ENCODE assay signal across 27 mouse cellular contexts in genomic region chr9:42296297-42296922, GRCm38 (mm10). TPM values are rescaled to one million over a fixed set of nuclear protein-coding genes. Genes with fewer than 3 reads are reported as not detected.
DNase-seq lines count a peak whose midpoint lies in the region; ATAC-seq and TF ChIP-seq lines count a peak whose summit lies in the region.
"Had no signal": no experiment of that assay in that cellular context is flagged by ENCODE, and none has a peak within 500 bp of the region (broad histone marks: within the 10 kb centered on the region; RNA-seq: fewer than 3 reads in every experiment).

No protein-coding gene starts in this region.

- peak; percentile 68 for ATAC-seq in megakaryocyte progenitor cell, adult 5-6 weeks (replicated peaks; ENCODE audit: poor library complexity)
- no peak for ATAC-seq in hindbrain, embryonic 11.5 days (ENCODE audit: low FRiP score)
- ATAC-seq in stomach, postnatal 0 days (ENCODE audit: low FRiP score, low TSS enrichment), result no peak
- ATAC-seq: CD4-positive, CD25-positive, alpha-beta regulatory T cell, adult 4 months; forebrain, embryonic 14.5 days; forebrain, postnatal 0 days; intestine, embryonic 15.5 days had no signal

- H3K79me2 ChIP-seq in heart, adult 2 months (replicated peaks; ENCODE audit: control insufficient read depth, insufficient read depth, low read length), result no peaks in the 10 kb centered on the region

- intact Hi-C loops in heart, adult 2 months (cut with DNase I), result no loop called here

- TF ChIP-seq POLR2A in heart, adult 2 months (IDR thresholded peaks at IDR 0.05; ENCODE audit: insufficient read depth, low read depth, low read length), result no peak
- no peak for TF ChIP-seq POLR2A in bone marrow, adult 2 months (IDR thresholded peaks at IDR 0.05; ENCODE audit: borderline replicate concordance, control insufficient read depth, low read depth, low read length)

- no peaks in the 10 kb centered on the region for H3K27me3 ChIP-seq in heart, embryonic 10.5 days (ENCODE audit: insufficient read depth, poor library complexity, severe bottlenecking)
- no peaks in the 10 kb centered on the region for H3K27me3 ChIP-seq in heart, adult 2 months (ENCODE audit: control insufficient read depth, insufficient read depth, low read length)
- no peaks in the 10 kb centered on the region for H3K27me3 ChIP-seq in hindbrain, embryonic 11.5 days (ENCODE audit: control insufficient read depth, insufficient read depth, low read length)
- H3K27me3 ChIP-seq in stomach, postnatal 0 days (ENCODE audit: control insufficient read depth, insufficient read depth, low read length), result no peaks in the 10 kb centered on the region
- H3K27me3 ChIP-seq: embryonic facial prominence, embryonic 12.5 days; embryonic facial prominence, embryonic 15.5 days; heart, embryonic 12.5 days; heart, embryonic 15.5 days; hindbrain, embryonic 12.5 days; hindbrain, embryonic 15.5 days; intestine, embryonic 15.5 days had no signal

- peak; percentile 5 for DNase-seq in heart, embryonic 10.5 days (ENCODE audit: low spot score)
- DNase-seq in heart, adult 2 months, result no peak
- no peak for DNase-seq in hindbrain, embryonic 11.5 days (ENCODE audit: low spot score)
- no peak for DNase-seq in stomach, postnatal 0 days (ENCODE audit: low spot score)
- DNase-seq: adrenal gland, adult 8-10 months; adrenal gland, postnatal 36 days; cerebellum, adult 11 months; cerebellum, adult 2 months; cerebellum, adult 9-11 months; cerebellum, postnatal 25 days; forebrain, postnatal 0 days; gastrocnemius, adult 2 months; gastrocnemius, postnatal 14 days; heart, postnatal 10 days; heart, postnatal 4 days; kidney, adult 18-20 months had no signal

- H3K4me3 ChIP-seq in heart, embryonic 10.5 days, result no peak overlapping the region
- H3K4me3 ChIP-seq in heart, adult 2 months, result no peak overlapping the region
- H3K4me3 ChIP-seq in bone marrow, adult 2 months (replicated peaks; ENCODE audit: control insufficient read depth, low read depth, low read length), result no peak overlapping the region
- H3K4me3 ChIP-seq in hindbrain, embryonic 11.5 days (ENCODE audit: low read depth, low read length), result no peak overlapping the region
- no peak overlapping the region for H3K4me3 ChIP-seq in stomach, postnatal 0 days (ENCODE audit: low read depth, low read length)
- H3K4me3 ChIP-seq: embryonic facial prominence, embryonic 12.5 days; embryonic facial prominence, embryonic 15.5 days; gastrocnemius, adult 2 months; heart, embryonic 12.5 days; heart, embryonic 15.5 days; hindbrain, embryonic 12.5 days; hindbrain, embryonic 15.5 days; intestine, embryonic 15.5 days had no signal

- H3K4me2 ChIP-seq in hindbrain, embryonic 11.5 days (replicated peaks; ENCODE audit: low read depth, low read length), result no peak overlapping the region
- H3K4me2 ChIP-seq in stomach, postnatal 0 days (replicated peaks; ENCODE audit: low read depth), result no peak overlapping the region
- H3K4me2 ChIP-seq: embryonic facial prominence, embryonic 12.5 days; embryonic facial prominence, embryonic 15.5 days; heart, embryonic 12.5 days; heart, embryonic 15.5 days; hindbrain, embryonic 12.5 days; hindbrain, embryonic 15.5 days; intestine, embryonic 15.5 days had no signal

- TF ChIP-seq EP300 in heart, adult 2 months (IDR thresholded peaks at IDR 0.05; ENCODE audit: insufficient read depth, low read depth, low read length), result no peak
- no peak for TF ChIP-seq EP300 in stomach, postnatal 0 days (optimal IDR thresholded peaks at IDR 0.05)

- no peaks in the 10 kb centered on the region for H3K4me1 ChIP-seq in heart, embryonic 10.5 days
- no peaks in the 10 kb centered on the region for H3K4me1 ChIP-seq in heart, adult 2 months (ENCODE audit: control insufficient read depth, insufficient read depth, low read length)
- H3K4me1 ChIP-seq in bone marrow, adult 2 months (ENCODE audit: control insufficient read depth, insufficient read depth, low read length), result no peaks in the 10 kb centered on the region; the same call in none of the 2 replicates
- no peaks in the 10 kb centered on the region for H3K4me1 ChIP-seq in hindbrain, embryonic 11.5 days (replicated peaks; ENCODE audit: control insufficient read depth, insufficient read depth, low read length)
- no peaks in the 10 kb centered on the region for H3K4me1 ChIP-seq in stomach, postnatal 0 days (replicated peaks; ENCODE audit: control insufficient read depth, insufficient read depth)
- H3K4me1 ChIP-seq: embryonic facial prominence, embryonic 12.5 days; embryonic facial prominence, embryonic 15.5 days; heart, embryonic 12.5 days; heart, embryonic 15.5 days; hindbrain, embryonic 12.5 days; intestine, embryonic 15.5 days had no signal

- no peaks in the 10 kb centered on the region for H3K36me3 ChIP-seq in heart, embryonic 10.5 days
- no peaks in the 10 kb centered on the region for H3K36me3 ChIP-seq in heart, adult 2 months (ENCODE audit: control insufficient read depth, insufficient read depth, low read length)
- H3K36me3 ChIP-seq in hindbrain, embryonic 11.5 days (ENCODE audit: control insufficient read depth, insufficient read depth, low read length), result no peaks in the 10 kb centered on the region
- no peaks in the 10 kb centered on the region for H3K36me3 ChIP-seq in stomach, postnatal 0 days (ENCODE audit: control insufficient read depth, insufficient read depth, low read length)
- H3K36me3 ChIP-seq: embryonic facial prominence, embryonic 12.5 days; embryonic facial prominence, embryonic 15.5 days; heart, embryonic 12.5 days; heart, embryonic 15.5 days; hindbrain, embryonic 12.5 days; hindbrain, embryonic 15.5 days; intestine, embryonic 15.5 days had no signal

- no peaks in the 10 kb centered on the region for H3K9me3 ChIP-seq in heart, embryonic 10.5 days
- H3K9me3 ChIP-seq in hindbrain, embryonic 11.5 days (ENCODE audit: control insufficient read depth, low read length), result no peaks in the 10 kb centered on the region
- no peaks in the 10 kb centered on the region for H3K9me3 ChIP-seq in stomach, postnatal 0 days (ENCODE audit: control insufficient read depth, low read length)
- H3K9me3 ChIP-seq: embryonic facial prominence, embryonic 12.5 days; embryonic facial prominence, embryonic 15.5 days; heart, embryonic 12.5 days; heart, embryonic 15.5 days; hindbrain, embryonic 12.5 days; hindbrain, embryonic 15.5 days; intestine, embryonic 15.5 days had no signal

- WGBS in heart, embryonic 10.5 days, result 85% methylated on average over 10 of the region's 10 CpGs
- 87% methylated on average over 10 of the region's 10 CpGs for WGBS in heart, adult 2 months
- WGBS in bone marrow, adult 2 months, result 45% methylated on average over 10 of the region's 10 CpGs
- WGBS in hindbrain, embryonic 11.5 days, result 93% methylated on average over 10 of the region's 10 CpGs
- WGBS in stomach, postnatal 0 days, result 92% methylated on average over 10 of the region's 10 CpGs

- TF ChIP-seq CTCF in heart, adult 2 months (IDR thresholded peaks at IDR 0.05), result no peak
- no peak for TF ChIP-seq CTCF in bone marrow, adult 2 months (IDR thresholded peaks at IDR 0.05; ENCODE audit: control insufficient read depth, insufficient read depth, low read length)
- no peak for TF ChIP-seq CTCF in stomach, postnatal 0 days (IDR thresholded peaks at IDR 0.05; ENCODE audit: low read depth)

- H3K27ac ChIP-seq in heart, embryonic 10.5 days, result no peak overlapping the region
- no peak overlapping the region for H3K27ac ChIP-seq in heart, adult 2 months
- peak overlapping the region; percentile 9 for H3K27ac ChIP-seq in bone marrow, adult 2 months (ENCODE audit: control insufficient read depth, insufficient read depth, low read depth, low read length, poor library complexity)
- no peak overlapping the region for H3K27ac ChIP-seq in hindbrain, embryonic 11.5 days (ENCODE audit: low read depth, low read length)
- no peak overlapping the region for H3K27ac ChIP-seq in stomach, postnatal 0 days (replicated peaks)
- H3K27ac ChIP-seq: embryonic facial prominence, embryonic 12.5 days; embryonic facial prominence, embryonic 15.5 days; gastrocnemius, adult 2 months; heart, embryonic 15.5 days; hindbrain, embryonic 12.5 days; hindbrain, embryonic 15.5 days; intestine, embryonic 15.5 days had no signal

- H3K9ac ChIP-seq in heart, adult 2 months (ENCODE audit: low read depth, low read length), result no peak overlapping the region
- H3K9ac ChIP-seq in hindbrain, embryonic 11.5 days (ENCODE audit: low read depth, low read length), result no peak overlapping the region
- H3K9ac ChIP-seq in stomach, postnatal 0 days (ENCODE audit: low read length), result no peak overlapping the region
- H3K9ac ChIP-seq: embryonic facial prominence, embryonic 12.5 days; embryonic facial prominence, embryonic 15.5 days; forebrain, postnatal 0 days; heart, embryonic 12.5 days; heart, embryonic 15.5 days; hindbrain, embryonic 12.5 days; hindbrain, embryonic 15.5 days; intestine, embryonic 15.5 days had no signal

RNA-seq across cellular contexts. Expression of gene Sc5d, which starts 32.4 kb away (rescaled TPM):
- polyA plus RNA-seq in heart, embryonic 10.5 days (2016; fragmentation: Nextera tagmentation; extraction: Ambion mirVana), result 51.5 and 58.1 TPM in 2 replicates
- total RNA-seq in heart, adult 2 months (2021), result 10 to 100 TPM; 15.8 to 19.1 TPM
- 24.3 and 59.2 TPM in 2 replicates for polyA plus RNA-seq in heart, adult 2 months (2012; rRNA removed)
- polyA plus RNA-seq in bone marrow, adult 2 months (2011; ENCODE audit: insufficient read depth, insufficient read length, low replicate concordance, missing spikeins), result 4.2 and 6.5 TPM in 2 replicates
- total RNA-seq in megakaryocyte progenitor cell, adult 5-6 weeks (2015), result 31.1 and 31.4 TPM in 2 replicates
- 26.5 and 26.8 TPM in 2 replicates for total RNA-seq in megakaryocyte progenitor cell, adult 5-6 weeks (2017)
- polyA plus RNA-seq in hindbrain, embryonic 11.5 days (2014; fragmentation: Nextera tagmentation; extraction: Ambion mirVana), result 73.3 and 80.9 TPM in 2 replicates
- 104 and 110 TPM in 2 replicates for polyA plus RNA-seq in stomach, postnatal 0 days (2015; fragmentation: Nextera tagmentation; extraction: Ambion mirVana)
